Mouse (Mus musculus) inflammation-experienced regulatory T-cells (primary cell): ENCODE measurements around the gene Cep295. TPM values are rescaled to one million over a fixed set of nuclear protein-coding genes. Genes with fewer than 3 reads are reported as not detected.

Experiments used
- polyA plus RNA-seq, 2 experiments: library from polyadenylated mRNA; unstranded; fragments of 100-300 nt; shearing (Covaris generic); gene quantifications; one replicate each; pipeline ENCODE4 v1.2.1; 2017

Gene Cep295
- polyA plus RNA-seq, result 10 to 100 TPM; 17.4 to 23.9 TPM

DNA sequence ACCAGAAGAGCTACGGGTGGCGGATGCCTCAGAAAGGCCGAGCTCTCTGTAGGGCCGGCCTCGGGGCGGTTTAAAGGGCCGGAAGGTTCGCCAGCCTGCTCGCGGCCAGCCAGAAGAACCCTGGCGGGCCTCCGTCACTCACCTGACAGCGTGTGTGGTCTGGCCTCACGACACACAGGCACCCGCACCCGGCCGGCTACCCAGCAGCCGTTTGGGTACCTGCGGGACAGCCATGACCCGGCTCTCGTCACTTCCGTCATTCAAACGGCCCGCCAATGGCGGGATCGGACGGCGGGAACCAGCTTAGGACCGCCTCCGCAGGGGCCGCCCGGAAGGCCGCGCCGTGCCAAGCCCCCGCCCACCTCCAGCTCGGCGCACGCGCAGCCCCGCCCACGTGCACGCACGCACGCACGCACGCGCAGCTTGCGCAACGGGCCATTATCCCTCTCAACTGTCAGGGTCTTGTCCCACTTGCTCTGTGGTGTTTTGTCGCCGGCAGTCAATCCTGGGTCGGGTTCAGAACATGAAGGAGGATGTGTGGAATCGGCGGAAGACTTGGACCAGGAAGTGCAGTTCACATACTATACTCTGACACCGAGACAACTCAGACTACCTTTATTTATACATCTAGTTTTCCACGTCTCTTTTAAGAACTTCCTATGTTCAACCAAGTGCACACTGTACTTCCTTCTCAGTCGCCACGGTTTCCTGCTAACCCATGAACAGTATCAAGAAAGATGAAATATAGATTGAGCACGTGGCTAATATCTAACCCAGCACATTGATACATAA, at the start of gene Cep295:
Gene Cep295, minus strand, starts transcription at position 305 of the 792 bp plus-strand sequence.

DNA sequence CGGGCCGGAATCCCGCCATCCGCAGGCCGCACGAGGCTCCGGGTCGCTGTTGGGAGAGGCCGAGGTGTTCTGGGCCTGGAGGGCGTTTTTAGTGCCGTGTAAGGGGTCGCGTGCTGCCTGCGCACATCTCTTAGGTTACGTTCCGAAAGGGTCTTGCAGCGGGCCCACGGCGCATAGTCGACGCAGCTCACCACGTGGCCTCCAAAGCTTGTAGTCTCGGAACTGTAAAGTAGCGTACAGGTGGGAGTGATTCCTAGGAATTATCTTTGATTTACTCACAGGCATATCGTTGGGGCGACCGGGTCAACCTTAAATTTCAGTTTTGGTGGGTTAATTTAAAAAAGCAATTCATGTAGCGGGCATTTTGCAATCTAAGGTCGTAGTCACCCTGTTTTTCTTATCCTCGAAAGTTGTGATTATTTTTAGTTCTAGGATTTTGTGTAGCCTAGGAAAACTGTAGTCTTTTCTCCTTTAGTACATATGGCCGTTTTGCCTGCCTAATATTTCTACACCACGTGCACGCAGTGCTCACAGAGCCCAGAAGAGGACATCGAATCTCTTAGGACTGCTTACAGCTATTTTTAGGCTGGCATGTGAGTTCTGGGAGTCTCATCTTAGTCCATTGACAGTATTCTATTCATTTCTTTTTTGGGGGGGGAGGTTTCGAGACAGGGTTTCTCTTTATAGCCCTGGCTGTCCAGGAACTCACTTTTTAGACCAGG, 51.0 kb downstream of the Cep295 start, which contains the start of gene 4931406C07Rik:
Gene 4931406C07Rik, minus strand, starts transcription at position 51 of the 722 bp plus-strand sequence.

DNA sequence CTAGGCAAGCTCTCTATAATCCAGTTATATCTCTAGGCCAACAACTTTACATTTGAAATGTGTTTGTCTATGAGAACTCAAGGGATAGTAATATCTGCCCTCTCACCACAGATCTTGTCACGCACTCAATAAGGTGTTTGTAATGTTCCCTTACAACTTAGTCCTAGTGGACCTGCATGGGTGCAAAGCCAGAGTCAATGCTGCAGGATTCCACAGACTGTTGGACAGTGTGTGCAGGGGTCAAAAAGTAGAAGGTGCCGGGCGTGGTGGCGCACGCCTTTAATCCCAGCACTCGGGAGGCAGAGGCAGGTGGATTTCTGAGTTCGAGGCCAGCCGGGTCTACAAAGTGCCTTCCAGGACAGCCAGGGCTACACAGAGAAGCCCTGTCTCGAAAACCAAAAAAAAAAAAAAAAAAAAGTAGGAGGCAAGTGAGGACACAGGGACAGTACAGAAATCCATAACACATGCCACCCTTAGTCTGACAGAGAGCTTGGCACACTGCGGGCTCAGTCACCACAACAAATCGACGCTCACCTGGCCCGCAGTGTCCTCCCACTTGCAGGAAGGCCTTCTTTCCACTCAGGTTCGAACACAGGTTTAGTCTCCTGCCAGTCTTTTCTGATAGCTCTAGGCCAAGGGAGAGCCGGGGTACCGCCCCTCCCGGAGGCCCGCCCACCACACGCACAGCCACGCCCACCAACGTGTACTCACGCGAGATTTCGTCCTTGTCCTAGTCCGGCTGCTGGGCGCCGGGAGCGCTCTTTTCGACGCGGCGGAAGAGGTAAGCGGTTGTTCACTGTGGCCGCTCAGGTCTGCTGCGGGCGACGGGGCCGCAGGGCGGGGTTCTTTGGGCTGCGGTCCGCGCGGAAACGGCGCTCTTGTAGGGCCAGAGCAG, 51.8 kb downstream of the Cep295 start, which contains the start of gene Taf1d:
Gene Taf1d, plus strand, starts transcription at position 712 of the 895 bp plus-strand sequence.

DNA sequence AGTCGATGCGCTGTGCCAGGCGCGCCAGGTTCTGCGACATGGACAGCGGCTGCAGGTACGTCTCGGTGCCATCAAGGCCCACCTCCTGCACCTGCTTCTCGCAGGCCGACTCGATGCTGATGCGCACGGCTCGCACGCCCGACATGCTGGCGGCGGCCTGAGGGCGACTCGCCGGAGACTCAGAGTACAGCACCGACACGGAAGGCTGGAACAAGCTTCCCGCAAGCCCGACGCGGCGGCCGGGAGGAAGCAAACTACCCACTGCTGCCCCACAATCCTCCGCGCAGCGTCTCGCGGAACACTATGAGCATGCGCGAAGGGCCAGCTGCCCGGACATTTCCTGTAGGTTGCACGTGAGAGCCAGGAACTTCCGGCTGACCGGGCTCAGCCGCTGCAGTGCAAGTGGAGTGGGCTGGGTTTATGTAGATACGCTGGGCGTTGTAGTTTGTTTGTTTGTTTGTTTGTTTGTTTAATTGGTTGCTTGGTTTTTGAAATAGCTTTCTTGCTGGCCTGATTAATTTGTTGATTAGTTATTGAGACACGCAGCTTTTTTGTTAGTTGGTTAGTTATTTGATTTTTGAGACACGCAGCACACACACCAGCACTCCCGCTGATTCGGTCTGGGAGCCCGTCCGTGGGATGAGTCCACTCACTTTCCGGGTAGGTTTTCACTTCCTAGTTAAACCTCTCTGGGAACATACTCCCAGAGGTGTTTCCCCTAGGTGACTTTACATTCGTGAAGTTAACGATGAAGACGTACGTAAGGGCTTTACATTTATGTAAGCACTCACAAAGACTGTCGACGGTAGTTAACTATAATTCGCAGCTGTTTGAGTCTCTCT, 77.7 kb downstream of the Cep295 start, which contains the start of gene Med17:
Gene Med17, minus strand, starts transcription at position 283 of the 842 bp plus-strand sequence.

Other genes with a start within 250 kb of the Cep295 start
- under 1 TPM; 0.12 to 0.49 TPM for gene Hephl1, start 245.7 kb downstream of the Cep295 start, polyA plus RNA-seq
- gene Vstm5, start 118.7 kb downstream of the Cep295 start, polyA plus RNA-seq, result not detected
- 10 to 100 TPM; 62.2 to 64.5 TPM for gene Med17, start 77.9 kb downstream of the Cep295 start, polyA plus RNA-seq
- 10 to 100 TPM; 67.6 to 81.0 TPM for gene Taf1d, start 51.6 kb downstream of the Cep295 start, polyA plus RNA-seq
- gene 4931406C07Rik, start 51.3 kb downstream of the Cep295 start, polyA plus RNA-seq, result 1 to 10 TPM; 3.5 to 3.7 TPM
- 10 to 100 TPM; 42.0 to 56.1 TPM for gene Smco4, start 135.6 kb upstream of the Cep295 start, polyA plus RNA-seq